Mouse (Mus musculus): ENCODE results near the gene Flnb.

Gene Flnb

GRCm38 (mm10) chr14:7817770-7818462 lies at the start of gene Flnb:
Gene Flnb (plus strand): TSS chr14:7817957.
- DNase-seq (ENCODE audit: low read depth): peak; percentile 97

- peak; percentile 90 for DNase-seq (ENCODE audit: low read depth)
Measured at GRCm38 (mm10) chr14:7773714-7774389, 43.9 kb upstream of the Flnb start.

- DNase-seq (ENCODE audit: low read depth): no peak
Measured at GRCm38 (mm10) chr14:7786073-7786472, 31.7 kb upstream of the Flnb start.

GRCm38 (mm10) chr14:7789266-7790030 lies 28.3 kb upstream of the Flnb start:
- DNase-seq (ENCODE audit: low read depth): no peak

GRCm38 (mm10) chr14:7791061-7791531 lies 26.7 kb upstream of the Flnb start:
- DNase-seq (ENCODE audit: low read depth): peak; percentile 24

GRCm38 (mm10) chr14:7791532-7792159 lies 26.1 kb upstream of the Flnb start, which contains the start of gene Gm26661:
Gene Gm26661 (plus strand): TSS chr14:7791587.
- DNase-seq (ENCODE audit: low read depth): peak; percentile 68

GRCm38 (mm10) chr14:7795961-7796360 lies 21.8 kb upstream of the Flnb start:
- no peak for DNase-seq (ENCODE audit: low read depth)

- no peak for DNase-seq (ENCODE audit: low read depth)
Measured at GRCm38 (mm10) chr14:7800611-7801010, 17.1 kb upstream of the Flnb start.

- peak; percentile 62 for DNase-seq (ENCODE audit: low read depth)
Measured at GRCm38 (mm10) chr14:7801831-7802230, 15.9 kb upstream of the Flnb start.

GRCm38 (mm10) chr14:7803874-7804557 lies 13.7 kb upstream of the Flnb start:
- DNase-seq (ENCODE audit: low read depth): peak; percentile 30

GRCm38 (mm10) chr14:7804558-7804905 lies 13.2 kb upstream of the Flnb start:
- no peak for DNase-seq (ENCODE audit: low read depth)

- no peak for DNase-seq (ENCODE audit: low read depth)
Measured at GRCm38 (mm10) chr14:7807711-7808110, 10.0 kb upstream of the Flnb start.

GRCm38 (mm10) chr14:7808501-7808981 lies 9.2 kb upstream of the Flnb start:
- no peak for DNase-seq (ENCODE audit: low read depth)

GRCm38 (mm10) chr14:7809043-7809955 lies 8.5 kb upstream of the Flnb start:
- no peak for DNase-seq (ENCODE audit: low read depth)

- DNase-seq (ENCODE audit: low read depth): peak; percentile 73
Measured at GRCm38 (mm10) chr14:7818463-7819121, 835 bp downstream of the Flnb start.

- peak; percentile 61 for DNase-seq (ENCODE audit: low read depth)
Measured at GRCm38 (mm10) chr14:7819446-7819845, 1.7 kb downstream of the Flnb start.

GRCm38 (mm10) chr14:7821341-7821740 lies 3.6 kb downstream of the Flnb start:
- DNase-seq (ENCODE audit: low read depth): no peak

- no peak for DNase-seq (ENCODE audit: low read depth)
Measured at GRCm38 (mm10) chr14:7822693-7823092, 4.9 kb downstream of the Flnb start.

GRCm38 (mm10) chr14:7824651-7825268 lies 7.0 kb downstream of the Flnb start:
- DNase-seq (ENCODE audit: low read depth): no peak
